Mouse (Mus musculus) induced T-regulatory cell, adult 2 months (primary cell): ENCODE measurements around the gene Fam183b.
A peak's percentile ranks its signal among the peaks of the same experiment; 100 is the strongest.
"Not testable (repeated sequence)": the region's sequence is repeated elsewhere in the genome, so short reads cannot be mapped to it uniquely, and the experiment has no call there.

Experiments
- DNase-seq: peaks from one replicate; pipeline ENCODE4 v3.0.0-alpha.2; 2012; ENCODE audit warnings: low read depth

Fam183b gene

GRCm38 (mm10) chr11:58801558-58802228 is at the start of gene Fam183b:
Fam183b (minus strand) TSS chr11:58801960.
- peak; percentile 20 for DNase-seq

GRCm38 (mm10) chr11:58849731-58850130 is 48.0 kb upstream of the Fam183b start:
- no peak for DNase-seq

- DNase-seq: no peak
These were observed 45.9 kb upstream of the Fam183b start for GRCm38 (mm10) chr11:58847636-58848035.

GRCm38 (mm10) chr11:58846919-58847461 is 45.2 kb upstream of the Fam183b start, which contains the start of gene Gm12258:
Gm12258 (plus strand) TSS chr11:58847158.
- DNase-seq: peak; percentile 100

- DNase-seq: not testable (repeated sequence)
These were observed 37.2 kb upstream of the Fam183b start, which contains the start of gene Olfr311 for GRCm38 (mm10) chr11:58838951-58839350. Olfr311 (plus strand) TSS chr11:58839251.

- DNase-seq: not testable (repeated sequence)
These were observed 30.8 kb upstream of the Fam183b start for GRCm38 (mm10) chr11:58832541-58832940.

- DNase-seq: no peak
These were observed 28.0 kb upstream of the Fam183b start for GRCm38 (mm10) chr11:58829764-58830163.

GRCm38 (mm10) chr11:58828937-58829336 is 27.2 kb upstream of the Fam183b start, which contains the start of gene Olfr312:
Olfr312 (plus strand) TSS chr11:58829237.
- DNase-seq: not testable (repeated sequence)

GRCm38 (mm10) chr11:58815676-58816075 is 13.9 kb upstream of the Fam183b start:
- no peak for DNase-seq

GRCm38 (mm10) chr11:58814700-58815099 is 12.9 kb upstream of the Fam183b start, which contains the start of gene Olfr313:
Olfr313 (plus strand) TSS chr11:58815000.
- DNase-seq: not testable (repeated sequence)

GRCm38 (mm10) chr11:58812001-58812400 is 10.2 kb upstream of the Fam183b start:
- peak; percentile 31 for DNase-seq

- no peak for DNase-seq
These were observed 2.6 kb upstream of the Fam183b start for GRCm38 (mm10) chr11:58804393-58804792.

- no peak for DNase-seq
These were observed 2.1 kb upstream of the Fam183b start for GRCm38 (mm10) chr11:58803871-58804270.

GRCm38 (mm10) chr11:58799747-58800146 is 2.0 kb downstream of the Fam183b start:
- no peak for DNase-seq

- no peak for DNase-seq
These were observed 4.9 kb downstream of the Fam183b start for GRCm38 (mm10) chr11:58796850-58797249.

GRCm38 (mm10) chr11:58795856-58796255 is 5.9 kb downstream of the Fam183b start:
- peak; percentile 11 for DNase-seq

- no peak for DNase-seq
These were observed 11.1 kb downstream of the Fam183b start for GRCm38 (mm10) chr11:58790646-58791045.

GRCm38 (mm10) chr11:58790053-58790452 is 11.7 kb downstream of the Fam183b start:
- no peak for DNase-seq

GRCm38 (mm10) chr11:58789532-58789931 is 12.2 kb downstream of the Fam183b start:
- DNase-seq: no peak

- no peak for DNase-seq
These were observed 13.4 kb downstream of the Fam183b start for GRCm38 (mm10) chr11:58788346-58788745.

- DNase-seq: no peak
These were observed 14.1 kb downstream of the Fam183b start for GRCm38 (mm10) chr11:58787651-58788050.

GRCm38 (mm10) chr11:58784182-58784581 is 17.6 kb downstream of the Fam183b start:
- no peak for DNase-seq

- DNase-seq: no peak
These were observed 19.2 kb downstream of the Fam183b start, which contains the start of gene Olfr314 for GRCm38 (mm10) chr11:58782480-58783089. Olfr314 (plus strand) TSS chr11:58782952.
